Mouse (Mus musculus): ENCODE data around the gene Traf5.

GRCm38 (mm10) chr1:192092879-192093660 is 711 bp upstream of the Traf5 start:
- TF ChIP-seq POLR2A (IDR thresholded peaks at IDR 0.05; ENCODE audit: low read depth, low read length) (no peak), CTCF (IDR thresholded peaks at IDR 0.05; ENCODE audit: extremely low read depth, insufficient read length, insufficient replicate concordance, low read depth, low read length) (peak; percentile 86; the same call in 1 of the 2 replicates)
